Mouse (Mus musculus) embryonic fibroblast, embryonic 13.5 days (primary cell): Measurements from ENCODE around the gene Mlh3.

Experiments used
- CTCF ChIP-seq: IDR thresholded peaks from 2 replicates; pipeline ENCODE4 v1.5.1; 2011; ENCODE audit warnings: mild to moderate bottlenecking, control low read depth, low read length, moderate library complexity, borderline replicate concordance; ENCODE audit not compliant: insufficient read depth
- POLR2A ChIP-seq: IDR thresholded peaks from 2 replicates; pipeline ENCODE4 v1.6.1; 2011; ENCODE audit warnings: low read depth, mild to moderate bottlenecking, control low read depth, low read length, moderate library complexity

GRCm38 (mm10) chr12:85196191-85196590 is 74.2 kb downstream of the Mlh3 start:
- TF ChIP-seq POLR2A (no peak), CTCF (no peak)
